Mouse (Mus musculus) megakaryocyte, embryonic 14.5 days (primary cell): ENCODE measurements around the gene Tada2a. TPM values are rescaled to one million over a fixed set of nuclear protein-coding genes. Genes with fewer than 3 reads are reported as not detected.

Experiments used
- H3K27me3 ChIP-seq: replicated peaks from 2 replicates; pipeline ENCODE3; 2012; ENCODE audit warnings: inconsistent platforms
- H3K36me3 ChIP-seq: replicated peaks from 2 replicates; pipeline ENCODE3; 2012; ENCODE audit warnings: low read length, inconsistent platforms, mixed read lengths
- H3K4me1 ChIP-seq: 2 replicates; pipeline ENCODE4 v1.6.1; 2012; ENCODE audit warnings: inconsistent platforms
- H3K4me3 ChIP-seq: replicated peaks from 2 replicates; pipeline ENCODE3; 2012; ENCODE audit warnings: moderate library complexity, mild to moderate bottlenecking, inconsistent platforms
- H3K9me3 ChIP-seq: 2 replicates; pipeline ENCODE4 v1.6.1; 2012; ENCODE audit warnings: inconsistent platforms
- FLI1 ChIP-seq: IDR thresholded peaks from 2 replicates; pipeline ENCODE4 v1.6.1; 2012; ENCODE audit warnings: low read length, inconsistent platforms, mixed read lengths
- GATA1 ChIP-seq: IDR thresholded peaks from 3 replicates; pipeline ENCODE4 v1.6.1; 2012; ENCODE audit warnings: mixed read lengths, low read length, inconsistent platforms, borderline replicate concordance
- polyA plus RNA-seq: library from polyadenylated mRNA; stranded (reverse); fragments of >175 nt; gene quantifications from 2 replicates; pipeline ENCODE4 v1.2.3, GENCODE M21; 2012; ENCODE audit warnings: low replicate concordance; ENCODE audit not compliant: insufficient read depth

Tada2a gene
- polyA plus RNA-seq, 1 experiment, result 0.67 TPM

- peak overlapping the region; percentile 94 for H3K4me3 ChIP-seq
- peaks cover 2% of the 10 kb centered on the region for H3K36me3 ChIP-seq
- H3K4me1 ChIP-seq, result peaks cover 69% of the 10 kb centered on the region
- TF ChIP-seq GATA1 (no peak), FLI1 (no peak)
- H3K27me3 ChIP-seq, result peaks cover 44% of the 10 kb centered on the region
- no peaks in the 10 kb centered on the region for H3K9me3 ChIP-seq
Measured at GRCm38 (mm10) chr11:84066927-84067645, 62.3 kb downstream of the Tada2a start.

GRCm38 (mm10) chr11:84066071-84066481 is 63.3 kb downstream of the Tada2a start:
- Histone ChIP-seq H3K9me3 (no peaks in the 10 kb centered on the region), H3K4me1 (peaks cover 75% of the 10 kb centered on the region), H3K36me3 (peaks cover 9% of the 10 kb centered on the region), H3K4me3 (peak overlapping the region; percentile 94), H3K27me3 (peaks cover 43% of the 10 kb centered on the region)
- TF ChIP-seq GATA1 (no peak), FLI1 (no peak)

GRCm38 (mm10) chr11:84063631-84064209 is 65.7 kb downstream of the Tada2a start:
- H3K4me3 ChIP-seq, result peak overlapping the region; percentile 72
- peaks cover 30% of the 10 kb centered on the region for H3K27me3 ChIP-seq
- peaks cover 9% of the 10 kb centered on the region for H3K36me3 ChIP-seq
- no peaks in the 10 kb centered on the region for H3K9me3 ChIP-seq
- TF ChIP-seq FLI1 (no peak), GATA1 (no peak)
- H3K4me1 ChIP-seq, result peaks cover 76% of the 10 kb centered on the region

- Histone ChIP-seq H3K4me1 (peaks cover 71% of the 10 kb centered on the region), H3K9me3 (no peaks in the 10 kb centered on the region), H3K4me3 (peak overlapping the region; percentile 64), H3K27me3 (peaks cover 21% of the 10 kb centered on the region), H3K36me3 (peaks cover 9% of the 10 kb centered on the region)
- TF ChIP-seq FLI1 (no peak), GATA1 (no peak)
Measured at GRCm38 (mm10) chr11:84062805-84063204, 66.6 kb downstream of the Tada2a start.

GRCm38 (mm10) chr11:84061881-84062280 is 67.5 kb downstream of the Tada2a start:
- H3K4me1 ChIP-seq, result peaks cover 62% of the 10 kb centered on the region
- H3K27me3 ChIP-seq, result peaks cover 14% of the 10 kb centered on the region
- H3K36me3 ChIP-seq, result peaks cover 9% of the 10 kb centered on the region
- H3K4me3 ChIP-seq, result no peak overlapping the region
- TF ChIP-seq GATA1 (no peak), FLI1 (no peak)
- H3K9me3 ChIP-seq, result no peaks in the 10 kb centered on the region

- peaks cover 56% of the 10 kb centered on the region for H3K4me1 ChIP-seq
- peaks cover 9% of the 10 kb centered on the region for H3K27me3 ChIP-seq
- peaks cover 5% of the 10 kb centered on the region for H3K9me3 ChIP-seq
- H3K36me3 ChIP-seq, result peaks cover 9% of the 10 kb centered on the region
- no peak overlapping the region for H3K4me3 ChIP-seq
- TF ChIP-seq FLI1, result no peak
- TF ChIP-seq GATA1, result no peak
Measured at GRCm38 (mm10) chr11:84060635-84061034, 68.8 kb downstream of the Tada2a start.

GRCm38 (mm10) chr11:84059784-84060183 is 69.6 kb downstream of the Tada2a start:
- peaks cover 8% of the 10 kb centered on the region for H3K9me3 ChIP-seq
- TF ChIP-seq GATA1 (no peak), FLI1 (no peak)
- peaks cover 55% of the 10 kb centered on the region for H3K4me1 ChIP-seq
- no peak overlapping the region for H3K4me3 ChIP-seq
- H3K36me3 ChIP-seq, result peaks cover 9% of the 10 kb centered on the region
- peaks cover 9% of the 10 kb centered on the region for H3K27me3 ChIP-seq

GRCm38 (mm10) chr11:84057418-84057817 is 72.0 kb downstream of the Tada2a start:
- TF ChIP-seq FLI1, result no peak
- TF ChIP-seq GATA1, result no peak
- peaks cover 13% of the 10 kb centered on the region for H3K36me3 ChIP-seq
- peaks cover 8% of the 10 kb centered on the region for H3K9me3 ChIP-seq
- H3K4me1 ChIP-seq, result peaks cover 39% of the 10 kb centered on the region
- H3K27me3 ChIP-seq, result peaks cover 13% of the 10 kb centered on the region
- H3K4me3 ChIP-seq, result no peak overlapping the region

GRCm38 (mm10) chr11:84053524-84054163 is 75.8 kb downstream of the Tada2a start:
- H3K9me3 ChIP-seq, result peaks cover 8% of the 10 kb centered on the region
- H3K27me3 ChIP-seq, result peaks cover 28% of the 10 kb centered on the region
- H3K36me3 ChIP-seq, result peaks cover 24% of the 10 kb centered on the region
- TF ChIP-seq GATA1 (no peak), FLI1 (no peak)
- H3K4me3 ChIP-seq, result no peak overlapping the region
- H3K4me1 ChIP-seq, result peaks cover 16% of the 10 kb centered on the region

GRCm38 (mm10) chr11:84053055-84053454 is 76.3 kb downstream of the Tada2a start:
- TF ChIP-seq FLI1 (no peak), GATA1 (no peak)
- H3K36me3 ChIP-seq, result peaks cover 30% of the 10 kb centered on the region
- H3K9me3 ChIP-seq, result peaks cover 8% of the 10 kb centered on the region
- H3K4me3 ChIP-seq, result no peak overlapping the region
- peaks cover 16% of the 10 kb centered on the region for H3K4me1 ChIP-seq
- peaks cover 31% of the 10 kb centered on the region for H3K27me3 ChIP-seq

- H3K36me3 ChIP-seq, result peaks cover 45% of the 10 kb centered on the region
- H3K27me3 ChIP-seq, result peaks cover 28% of the 10 kb centered on the region
- no peaks in the 10 kb centered on the region for H3K9me3 ChIP-seq
- H3K4me1 ChIP-seq, result peaks cover 13% of the 10 kb centered on the region
- no peak overlapping the region for H3K4me3 ChIP-seq
- no peak for TF ChIP-seq GATA1
- TF ChIP-seq FLI1, result no peak
Measured at GRCm38 (mm10) chr11:84048411-84048810, 81.0 kb downstream of the Tada2a start.
